Mouse (Mus musculus) kidney, postnatal 4 days (tissue): Measurements from ENCODE around the gene Olfr1191-ps1.
"Not testable (repeated sequence)": the region's sequence is repeated elsewhere in the genome, so short reads cannot be mapped to it uniquely, and the experiment has no call there.

ENCODE experiments used
- DNase-seq, 2 experiments: peaks; one replicate each; pipeline ENCODE4 v3.0.0; 2021; ENCODE audit warnings: mixed read lengths in 2 of 2

The Olfr1191-ps1 gene

GRCm38 (mm10) chr2:88640242-88640641 is at the start of gene Olfr1191-ps1:
Gene Olfr1191-ps1 (plus strand): TSS chr2:88640542.
- DNase-seq: not testable (repeated sequence)

DNA sequence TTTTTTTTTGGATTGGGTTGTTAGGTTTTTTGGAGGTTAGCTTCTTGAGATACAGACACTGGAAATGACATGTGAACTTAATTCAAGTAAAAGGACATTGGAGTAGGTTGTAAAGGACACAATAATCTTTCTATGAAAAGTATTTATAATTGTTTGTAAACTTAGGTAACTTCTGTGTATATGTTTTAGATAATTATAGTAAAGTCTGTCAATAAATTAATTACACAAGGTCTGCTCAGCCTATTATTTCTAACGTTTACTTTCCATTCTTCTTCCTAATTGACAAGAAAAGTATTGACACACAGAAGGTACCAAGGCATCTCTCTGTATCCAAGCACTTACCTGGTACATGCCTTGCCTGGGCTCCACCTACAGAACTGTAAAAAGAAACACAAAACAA is 7.9 kb downstream of the Olfr1191-ps1 start, which contains the start of gene Olfr1192-ps1:
Gene Olfr1192-ps1, plus strand, starts transcription at position 301 of the 400 bp plus-strand sequence.
- no peak for DNase-seq

- DNase-seq: not testable (repeated sequence)
Measured at GRCm38 (mm10) chr2:88675328-88675727, 35.0 kb downstream of the Olfr1191-ps1 start, which contains the start of gene Olfr1193. Gene Olfr1193 (plus strand): TSS chr2:88675628.

GRCm38 (mm10) chr2:88689087-88689486 is 48.7 kb downstream of the Olfr1191-ps1 start, which contains the start of gene Olfr1195:
Gene Olfr1195 (minus strand): TSS chr2:88689187.
- DNase-seq: no peak
